ENCODE assay signal across 17 mouse cellular contexts in the genomic region with DNA sequence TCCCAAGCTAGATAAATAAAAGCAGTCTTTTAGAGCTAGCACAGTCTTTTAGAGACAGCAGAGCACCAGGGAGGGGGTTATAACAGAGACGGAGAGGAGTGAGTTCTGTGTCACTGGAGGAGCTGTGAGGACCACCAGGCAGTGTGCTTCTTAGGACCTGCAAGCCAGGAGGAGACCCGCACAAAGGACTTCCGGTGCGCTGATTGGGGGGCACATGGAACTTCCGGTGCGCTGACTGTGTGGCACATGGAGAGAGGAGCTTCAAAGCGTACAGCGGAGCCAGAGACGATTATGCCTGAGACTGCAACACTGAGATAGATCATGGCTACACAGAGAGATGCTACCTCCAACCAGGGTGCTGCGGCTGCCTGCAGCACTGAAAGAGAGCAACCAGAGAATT. TPM values are rescaled to one million over a fixed set of nuclear protein-coding genes. Genes with fewer than 3 reads are reported as not detected.
A peak's percentile ranks its signal among the peaks of the same experiment; 100 is the strongest.
DNase-seq lines count a peak whose midpoint lies in the region; ATAC-seq lines count a peak whose summit lies in the region.
"Had no signal": no experiment of that assay in that cellular context is flagged by ENCODE, and none has a peak within 500 bp of the region (broad histone marks: within the 10 kb centered on the region; RNA-seq: fewer than 3 reads in every experiment).

No protein-coding gene starts in this region.

- H3K4me3 ChIP-seq in forebrain, embryonic 10.5 days, result no peak overlapping the region
- no peak overlapping the region for H3K4me3 ChIP-seq in midbrain, embryonic 11.5 days (ENCODE audit: low read depth, low read length)
- H3K4me3 ChIP-seq: liver, embryonic 15.5 days; neural tube, embryonic 15.5 days had no signal

- H3K4me1 ChIP-seq in forebrain, embryonic 10.5 days, result peaks cover 21% of the 10 kb centered on the region
- peaks cover 5% of the 10 kb centered on the region for H3K4me1 ChIP-seq in midbrain, embryonic 11.5 days (ENCODE audit: control insufficient read depth, insufficient read depth, low read length)
- H3K4me1 ChIP-seq: liver, embryonic 15.5 days; neural tube, embryonic 15.5 days had no signal

- 81% methylated on average over 10 of the region's 10 CpGs for WGBS in forebrain, embryonic 10.5 days
- WGBS in midbrain, embryonic 11.5 days, result 65% methylated on average over 10 of the region's 10 CpGs

- H3K4me2 ChIP-seq in midbrain, embryonic 11.5 days, result no peak overlapping the region
- H3K4me2 ChIP-seq: heart, embryonic 11.5 days; liver, embryonic 15.5 days; neural tube, embryonic 15.5 days had no signal

- no peaks in the 10 kb centered on the region for H3K36me3 ChIP-seq in forebrain, embryonic 10.5 days (replicated peaks)
- no peaks in the 10 kb centered on the region for H3K36me3 ChIP-seq in midbrain, embryonic 11.5 days (ENCODE audit: control insufficient read depth, insufficient read depth, low read length)
- H3K36me3 ChIP-seq: liver, embryonic 15.5 days; neural tube, embryonic 15.5 days had no signal

- ATAC-seq in midbrain, embryonic 11.5 days (ENCODE audit: low FRiP score), result peak; percentile 62; the same call in 1 of the 2 replicates
- no peak for ATAC-seq in erythroid progenitor cell, adult 5-6 weeks (replicated peaks; ENCODE audit: low FRiP score, poor library complexity, severe bottlenecking)
- ATAC-seq in megakaryocyte-erythroid progenitor cell, adult 5-6 weeks (replicated peaks; ENCODE audit: low FRiP score, low TSS enrichment, poor library complexity, severe bottlenecking), result no peak

- peak overlapping the region; percentile 57 for H3K27ac ChIP-seq in forebrain, embryonic 10.5 days
- H3K27ac ChIP-seq in midbrain, embryonic 11.5 days (ENCODE audit: low read depth, low read length), result 0 out of 2 replicates have a peak overlapping the region, but pooled peaks have one; percentile 25
- H3K27ac ChIP-seq: liver, embryonic 15.5 days; neural tube, embryonic 15.5 days had no signal

- H3K9me3 ChIP-seq in forebrain, embryonic 10.5 days, result no peaks in the 10 kb centered on the region
- no peaks in the 10 kb centered on the region for H3K9me3 ChIP-seq in midbrain, embryonic 11.5 days (ENCODE audit: control insufficient read depth, low read length)
- H3K9me3 ChIP-seq: liver, embryonic 15.5 days; neural tube, embryonic 15.5 days had no signal

- no peaks in the 10 kb centered on the region for H3K27me3 ChIP-seq in forebrain, embryonic 10.5 days (ENCODE audit: poor library complexity, severe bottlenecking)
- H3K27me3 ChIP-seq in midbrain, embryonic 11.5 days (ENCODE audit: control insufficient read depth, insufficient read depth, low read length), result no peaks in the 10 kb centered on the region
- H3K27me3 ChIP-seq: liver, embryonic 15.5 days; neural tube, embryonic 15.5 days had no signal

- peak; percentile 15 for DNase-seq in right cerebral cortex, postnatal 4 days
- DNase-seq in right cerebral cortex, postnatal 36 days (ENCODE audit: low spot score in 2 of 2), result no peak
- DNase-seq in forebrain, embryonic 10.5 days (ENCODE audit: extremely low spot score, low spot score), result no peak
- peak; percentile 90 for DNase-seq in midbrain, embryonic 11.5 days (ENCODE audit: low spot score, missing footprints)
- peak; percentile 17 for DNase-seq in testis, postnatal 14 days (ENCODE audit: low spot score)
- DNase-seq in heart, postnatal 4 days, result no peak
- DNase-seq: adrenal gland, postnatal 10 days; cerebellum, adult 9-11 months; gastrocnemius, postnatal 14 days; lung, postnatal 10 days; right cerebral cortex, adult 18-20 months had no signal

- H3K9ac ChIP-seq in midbrain, embryonic 11.5 days (ENCODE audit: low read length), result peak overlapping the region; percentile 36; the same call in 1 of the 2 replicates
- H3K9ac ChIP-seq: liver, embryonic 15.5 days; neural tube, embryonic 15.5 days had no signal

RNA-seq across cellular contexts. Expression of a gene that starts 53.4 kb away (rescaled TPM):
- polyA plus RNA-seq in forebrain, embryonic 10.5 days (2016; fragmentation: Nextera tagmentation; extraction: Ambion mirVana), result 1,402 and 1,403 TPM in 2 replicates
- 1,496 and 1,598 TPM in 2 replicates for polyA plus RNA-seq in midbrain, embryonic 11.5 days (2014; fragmentation: Nextera tagmentation; extraction: Ambion mirVana)
- total RNA-seq in erythroid progenitor cell, adult 5-6 weeks (2015; ENCODE audit: low replicate concordance), result 395 and 505 TPM in 2 replicates
- 97.7 and 148 TPM in 2 replicates for total RNA-seq in erythroid progenitor cell, adult 5-6 weeks (2017; ENCODE audit: low replicate concordance)
- total RNA-seq in heart, postnatal 4 days (2021), result 100 to 1,000 TPM; 918 to 961 TPM
- 2,939 and 3,315 TPM in 2 replicates for total RNA-seq in megakaryocyte-erythroid progenitor cell, adult 5-6 weeks (2014; fragmentation: Nextera tagmentation)
- 499 and 554 TPM in 2 replicates for total RNA-seq in megakaryocyte-erythroid progenitor cell, adult 5-6 weeks (2017)

RNA-seq across cellular contexts. Expression of a gene that starts 59.8 kb away (rescaled TPM):
- polyA plus RNA-seq in forebrain, embryonic 10.5 days (2016; fragmentation: Nextera tagmentation; extraction: Ambion mirVana), result 742 and 777 TPM in 2 replicates
- 468 and 548 TPM in 2 replicates for polyA plus RNA-seq in midbrain, embryonic 11.5 days (2014; fragmentation: Nextera tagmentation; extraction: Ambion mirVana)
- not detected in 2 replicates for total RNA-seq in erythroid progenitor cell, adult 5-6 weeks (2015; ENCODE audit: low replicate concordance)
- total RNA-seq in erythroid progenitor cell, adult 5-6 weeks (2017; ENCODE audit: low replicate concordance), result not detected in 2 replicates
- 1 to 10 TPM; 5.3 to 8.4 TPM for total RNA-seq in heart, postnatal 4 days (2021)
- not detected in 2 replicates for total RNA-seq in megakaryocyte-erythroid progenitor cell, adult 5-6 weeks (2014; fragmentation: Nextera tagmentation)
- total RNA-seq in megakaryocyte-erythroid progenitor cell, adult 5-6 weeks (2017), result not detected in 2 replicates
- total RNA-seq: heart, postnatal 25 days had no signal

Comparison
In these comparisons a context has a peak if more than half of its experiments do, and no peak if none do; other contexts are left out.
1. DNase-seq: peak in right cerebral cortex, postnatal 4 days (single experiment), midbrain, embryonic 11.5 days (single experiment) and testis, postnatal 14 days (single experiment); none in right cerebral cortex, postnatal 36 days (0 of 2), forebrain, embryonic 10.5 days (single experiment) and heart, postnatal 4 days (single experiment).
2. RNA of a gene that starts 59.8 kb away (total RNA-seq): 5.3 to 8.4 TPM in heart, postnatal 4 days; not detected in erythroid progenitor cell, adult 5-6 weeks and not detected in megakaryocyte-erythroid progenitor cell, adult 5-6 weeks; every median in the first group is over 4 times any median in the second.